Mouse (Mus musculus) midbrain, embryonic 16.5 days (tissue): ENCODE results near the gene Msh2. TPM values are rescaled to one million over a fixed set of nuclear protein-coding genes. Genes with fewer than 3 reads are reported as not detected.

Source experiments
- ATAC-seq: fragments of 200-750 bp; cut with Nextera tagmentation; 2 replicates; pipeline ENCODE4 v1.8.0; 2017; ENCODE audit warnings: moderate TSS enrichment
- H3K27ac ChIP-seq: fragments of 300-500 bp; sonication (generic); 2 replicates; pipeline ENCODE4 v1.5.1; 2014; ENCODE audit warnings: mild to moderate bottlenecking, low read length, mixed read lengths
- H3K27me3 ChIP-seq: fragments of 300-500 bp; sonication (generic); 2 replicates; pipeline ENCODE4 v1.6.1; 2014; ENCODE audit warnings: low read depth, low read length, mixed read lengths; ENCODE audit not compliant: control insufficient read depth, insufficient read depth
- H3K36me3 ChIP-seq: fragments of 300-500 bp; sonication (generic); 2 replicates; pipeline ENCODE4 v1.6.1; 2014; ENCODE audit warnings: mild to moderate bottlenecking, low read length, moderate library complexity, mixed read lengths; ENCODE audit not compliant: control insufficient read depth, insufficient read depth
- H3K4me1 ChIP-seq: fragments of 300-500 bp; sonication (generic); 2 replicates; pipeline ENCODE4 v1.6.1; 2014; ENCODE audit warnings: mild to moderate bottlenecking, low read length, mixed read lengths; ENCODE audit not compliant: control insufficient read depth, insufficient read depth
- H3K4me2 ChIP-seq: fragments of 300-500 bp; sonication (generic); 2 replicates; pipeline ENCODE4 v1.6.1; 2014; ENCODE audit warnings: mild to moderate bottlenecking, low read length, mixed read lengths
- H3K4me3 ChIP-seq: fragments of 300-500 bp; sonication (generic); 2 replicates; pipeline ENCODE4 v1.5.1; 2014; ENCODE audit warnings: low read depth, mild to moderate bottlenecking, low read length, moderate library complexity, mixed read lengths
- H3K9ac ChIP-seq: fragments of 300-500 bp; sonication (generic); 2 replicates; pipeline ENCODE4 v1.6.1; 2014; ENCODE audit warnings: low read depth, low read length, mixed read lengths
- H3K9me3 ChIP-seq: fragments of 300-500 bp; sonication (generic); replicated peaks from 2 replicates; pipeline ENCODE4 v1.6.1; 2014; ENCODE audit warnings: mild to moderate bottlenecking, low read length, mixed read lengths; ENCODE audit not compliant: control insufficient read depth, poor library complexity, severe bottlenecking
- WGBS: fragments of 180-500 bp; shearing (Covaris S2); extraction: QIAGEN DNeasy Blood & Tissue Kit; methylation state at CpG from one replicate; pipeline ENCODE4 v1.1.7; 2014; 5-methylcytosine and 5-hydroxymethylcytosine counted together
- polyA plus RNA-seq: library from polyadenylated mRNA; unstranded; fragments of >200 nt; fragmentation: Nextera tagmentation; extraction: Ambion mirVana; gene quantifications from 2 replicates; pipeline ENCODE4 v1.2.1, GENCODE M21; 2015

Gene Msh2
- polyA plus RNA-seq, 1 experiment from 2014 or later, result 64.5 TPM

- WGBS, result 81% methylated on average over 3 of the region's 3 CpGs
- Histone ChIP-seq H3K9me3 (no peaks in the 10 kb centered on the region), H3K4me1 (no peaks in the 10 kb centered on the region), H3K27me3 (no peaks in the 10 kb centered on the region), H3K27ac (no peak overlapping the region), H3K9ac (no peak overlapping the region), H3K4me3 (no peak overlapping the region), H3K36me3 (no peaks in the 10 kb centered on the region), H3K4me2 (no peak overlapping the region)
- ATAC-seq, result no peak
Measured at GRCm38 (mm10) chr17:87737144-87737543, 65.0 kb downstream of the Msh2 start.

- Histone ChIP-seq H3K9me3 (no peaks in the 10 kb centered on the region), H3K4me2 (no peak overlapping the region), H3K27me3 (no peaks in the 10 kb centered on the region; the same call in 1 of the 2 replicates), H3K4me3 (no peak overlapping the region), H3K9ac (no peak overlapping the region), H3K36me3 (no peaks in the 10 kb centered on the region), H3K27ac (no peak overlapping the region), H3K4me1 (no peaks in the 10 kb centered on the region)
- WGBS, result 50% methylated on average over 1 of the region's 1 CpGs
- no peak for ATAC-seq
Measured at GRCm38 (mm10) chr17:87739835-87740234, 67.7 kb downstream of the Msh2 start.

GRCm38 (mm10) chr17:87744985-87745925, 73.1 kb downstream of the Msh2 start:
- peaks cover 11% of the 10 kb centered on the region for H3K27me3 ChIP-seq
- WGBS, result 11% methylated on average over 32 of the region's 32 CpGs
- no peaks in the 10 kb centered on the region for H3K9me3 ChIP-seq
- peak overlapping the region; percentile 67; the same call in 1 of the 2 replicates for H3K27ac ChIP-seq
- ATAC-seq, result peak; percentile 34
- H3K4me2 ChIP-seq, result peak overlapping the region; percentile 89
- H3K4me1 ChIP-seq, result peaks cover 8% of the 10 kb centered on the region
- H3K4me3 ChIP-seq, result peak overlapping the region; percentile 53
- H3K36me3 ChIP-seq, result no peaks in the 10 kb centered on the region
- peak overlapping the region; percentile 67 for H3K9ac ChIP-seq

- Histone ChIP-seq H3K36me3 (no peaks in the 10 kb centered on the region), H3K9ac (peak overlapping the region; percentile 67), H3K9me3 (no peaks in the 10 kb centered on the region), H3K4me2 (peak overlapping the region; percentile 89), H3K27ac (peak overlapping the region; percentile 67), H3K27me3 (peaks cover 11% of the 10 kb centered on the region), H3K4me1 (peaks cover 8% of the 10 kb centered on the region), H3K4me3 (peak overlapping the region; percentile 53)
- WGBS, result 3% methylated on average over 98 of the region's 101 CpGs
- ATAC-seq, result peak; percentile 88
Measured at GRCm38 (mm10) chr17:87745926-87746888, 74.1 kb downstream of the Msh2 start.

GRCm38 (mm10) chr17:87760315-87760714, 88.2 kb downstream of the Msh2 start:
- H3K4me2 ChIP-seq, result no peak overlapping the region

GRCm38 (mm10) chr17:87763146-87763545, 91.0 kb downstream of the Msh2 start:
- no peak overlapping the region for H3K4me3 ChIP-seq
- WGBS, result 30% methylated on average over 7 of the region's 7 CpGs
- H3K4me1 ChIP-seq, result no peaks in the 10 kb centered on the region
- H3K9ac ChIP-seq, result no peak overlapping the region
- H3K4me2 ChIP-seq, result no peak overlapping the region
- no peaks in the 10 kb centered on the region for H3K36me3 ChIP-seq
- H3K27ac ChIP-seq, result no peak overlapping the region
- no peaks in the 10 kb centered on the region for H3K27me3 ChIP-seq
- ATAC-seq, result no peak
- no peaks in the 10 kb centered on the region for H3K9me3 ChIP-seq

More at GRCm38 (mm10) chr17:87760315-87760714, 88.2 kb downstream of the Msh2 start:
- no peaks in the 10 kb centered on the region for H3K4me1 ChIP-seq
- no peaks in the 10 kb centered on the region for H3K36me3 ChIP-seq
- WGBS, result 93% methylated on average over 4 of the region's 4 CpGs
- no peaks in the 10 kb centered on the region for H3K27me3 ChIP-seq
- H3K4me3 ChIP-seq, result no peak overlapping the region
- H3K9ac ChIP-seq, result no peak overlapping the region
- no peak for ATAC-seq
- H3K9me3 ChIP-seq, result no peaks in the 10 kb centered on the region
- H3K27ac ChIP-seq, result no peak overlapping the region

- Histone ChIP-seq H3K4me2 (no peak overlapping the region), H3K9ac (no peak overlapping the region), H3K4me3 (no peak overlapping the region), H3K27me3 (no peaks in the 10 kb centered on the region), H3K9me3 (no peaks in the 10 kb centered on the region), H3K4me1 (no peaks in the 10 kb centered on the region), H3K36me3 (no peaks in the 10 kb centered on the region), H3K27ac (no peak overlapping the region)
- no peak for ATAC-seq
- WGBS, result 96% methylated on average over 11 of the region's 11 CpGs
Measured at GRCm38 (mm10) chr17:87765031-87765430, 92.9 kb downstream of the Msh2 start.

GRCm38 (mm10) chr17:87766888-87767287, 94.8 kb downstream of the Msh2 start:
- H3K27me3 ChIP-seq, result no peaks in the 10 kb centered on the region
- H3K36me3 ChIP-seq, result no peaks in the 10 kb centered on the region
- H3K9ac ChIP-seq, result no peak overlapping the region
- no peak for ATAC-seq
- no peak overlapping the region for H3K4me3 ChIP-seq
- no peaks in the 10 kb centered on the region for H3K9me3 ChIP-seq
- no peak overlapping the region for H3K27ac ChIP-seq
- 88% methylated on average over 6 of the region's 6 CpGs for WGBS
- no peak overlapping the region for H3K4me2 ChIP-seq
- no peaks in the 10 kb centered on the region for H3K4me1 ChIP-seq
